Mouse (Mus musculus): ENCODE results near the gene Cct4. TPM values are rescaled to one million over a fixed set of nuclear protein-coding genes. Genes with fewer than 3 reads are reported as not detected.

Cct4 gene
- polyA plus RNA-seq, 1 experiment from 2014 or later: 361 TPM

DNA sequence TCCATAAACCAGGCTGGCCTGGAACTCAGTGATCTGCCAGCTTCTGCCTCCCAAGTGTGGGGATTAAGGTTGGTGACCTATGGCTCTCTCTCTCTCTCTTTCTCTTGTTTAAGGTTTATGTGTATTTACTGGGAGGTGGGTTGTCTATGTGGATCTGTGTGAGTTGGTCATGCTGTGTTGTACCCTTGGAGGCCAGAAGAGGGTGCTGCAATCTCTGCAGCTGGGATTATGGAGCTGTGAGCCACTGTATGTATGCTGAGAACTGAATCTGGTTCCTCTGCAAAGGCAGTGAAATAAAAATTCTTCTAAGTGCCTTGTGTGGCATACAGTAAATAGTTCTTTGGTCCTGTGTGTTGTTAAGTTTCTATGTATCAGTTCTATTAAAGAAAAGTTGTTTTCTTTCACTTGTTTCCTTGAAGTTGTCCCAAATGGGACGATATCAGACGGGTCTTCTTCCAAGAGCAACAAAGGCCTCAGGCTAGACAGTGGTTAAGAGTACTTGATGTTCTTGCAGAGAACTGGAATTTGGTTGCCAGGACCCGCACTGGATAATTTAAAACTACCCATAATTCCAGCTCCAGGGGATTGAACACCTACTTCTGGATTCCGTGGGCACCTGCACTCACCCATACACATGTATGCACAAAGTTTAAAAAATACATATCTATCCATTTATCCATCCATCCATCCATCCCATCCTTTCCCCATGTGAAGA, 23.4 kb downstream of the Cct4 start:
- H3K27ac ChIP-seq: no peak overlapping the region
- no peaks in the 10 kb centered on the region for H3K4me1 ChIP-seq
- H3K4me3 ChIP-seq (replicated peaks): no peak overlapping the region
- no peaks in the 10 kb centered on the region for H3K36me3 ChIP-seq (replicated peaks)
- no peaks in the 10 kb centered on the region for H3K9me3 ChIP-seq
- no peak overlapping the region for H3K9ac ChIP-seq
- no peaks in the 10 kb centered on the region; the same call in 1 of the 2 replicates for H3K27me3 ChIP-seq
- no peak overlapping the region for H3K4me2 ChIP-seq
- ATAC-seq (ENCODE audit: low FRiP score): no peak
- WGBS: 86% methylated on average over 4 of the region's 4 CpGs

DNA sequence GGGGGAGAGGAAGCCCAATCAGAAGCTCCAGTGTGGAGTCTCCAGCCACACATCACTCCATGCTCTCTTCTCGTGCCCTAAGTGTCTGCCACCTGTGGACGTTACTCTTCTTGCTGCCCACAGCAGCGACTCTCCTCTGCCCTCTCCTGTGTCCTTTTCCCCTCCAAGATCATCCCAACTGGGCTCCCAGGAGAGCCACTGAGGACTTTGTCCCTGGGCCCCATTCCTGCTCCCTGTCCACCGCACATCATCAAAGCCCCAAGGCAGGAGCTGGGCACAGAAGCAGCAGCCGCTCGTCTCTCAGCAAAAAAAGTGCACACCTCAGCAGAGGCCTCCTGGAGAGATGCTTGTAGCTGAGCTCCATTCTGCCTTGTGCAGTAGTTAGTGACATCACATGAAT, 24.7 kb downstream of the Cct4 start:
- 76% methylated on average over 6 of the region's 6 CpGs for WGBS
- Histone ChIP-seq H3K36me3 (replicated peaks) (no peaks in the 10 kb centered on the region), H3K27ac (no peak overlapping the region), H3K4me1 (no peaks in the 10 kb centered on the region), H3K27me3 (no peaks in the 10 kb centered on the region; the same call in 1 of the 2 replicates), H3K9ac (no peak overlapping the region), H3K4me2 (no peak overlapping the region), H3K4me3 (replicated peaks) (no peak overlapping the region), H3K9me3 (no peaks in the 10 kb centered on the region)
- no peak for ATAC-seq (ENCODE audit: low FRiP score)

DNA sequence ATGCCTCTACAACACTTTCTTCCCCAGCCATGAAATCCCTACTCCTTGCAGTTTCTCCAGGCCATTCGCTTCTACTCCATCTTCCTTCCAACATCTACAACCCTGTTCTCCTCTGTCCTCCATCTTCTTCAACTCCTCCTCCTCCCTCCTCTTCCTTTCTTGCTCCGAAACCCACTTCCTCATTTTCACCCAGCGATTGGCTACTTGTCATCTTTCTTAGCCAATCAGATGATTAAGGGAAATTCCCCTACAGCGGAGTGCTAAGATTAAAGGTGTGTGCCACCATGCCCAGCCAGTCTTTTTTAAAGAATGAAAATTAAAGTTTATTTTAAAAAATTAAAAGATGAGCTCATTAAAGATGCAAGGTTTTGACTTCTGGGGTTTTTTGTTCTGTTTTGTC, 27.6 kb downstream of the Cct4 start:
- 96% methylated on average over 4 of the region's 4 CpGs for WGBS

GRCm38 (mm10) chr11:23020116-23020770, 29.9 kb downstream of the Cct4 start:
- Histone ChIP-seq H3K27me3 (no peaks in the 10 kb centered on the region), H3K4me3 (replicated peaks) (no peak overlapping the region), H3K4me2 (no peak overlapping the region), H3K36me3 (replicated peaks) (no peaks in the 10 kb centered on the region), H3K9me3 (no peaks in the 10 kb centered on the region), H3K4me1 (no peaks in the 10 kb centered on the region), H3K27ac (no peak overlapping the region), H3K9ac (no peak overlapping the region)
- 69% methylated on average over 24 of the region's 24 CpGs for WGBS
- no peak for ATAC-seq (ENCODE audit: low FRiP score)

More for the DNA sequence above, 27.6 kb downstream of the Cct4 start:
- ATAC-seq (ENCODE audit: low FRiP score): no peak
- no peaks in the 10 kb centered on the region for H3K4me1 ChIP-seq
- H3K27ac ChIP-seq: no peak overlapping the region
- no peaks in the 10 kb centered on the region for H3K27me3 ChIP-seq
- H3K9me3 ChIP-seq: no peaks in the 10 kb centered on the region
- no peak overlapping the region for H3K9ac ChIP-seq
- H3K36me3 ChIP-seq (replicated peaks): no peaks in the 10 kb centered on the region
- no peak overlapping the region for H3K4me3 ChIP-seq (replicated peaks)
- no peak overlapping the region for H3K4me2 ChIP-seq

GRCm38 (mm10) chr11:23020841-23021240, 30.5 kb downstream of the Cct4 start:
- Histone ChIP-seq H3K9ac (no peak overlapping the region), H3K27me3 (no peaks in the 10 kb centered on the region), H3K4me2 (no peak overlapping the region), H3K9me3 (no peaks in the 10 kb centered on the region), H3K4me3 (replicated peaks) (no peak overlapping the region), H3K4me1 (no peaks in the 10 kb centered on the region), H3K36me3 (replicated peaks) (no peaks in the 10 kb centered on the region), H3K27ac (no peak overlapping the region)
- 93% methylated on average over 14 of the region's 14 CpGs for WGBS
- no peak for ATAC-seq (ENCODE audit: low FRiP score)

- Histone ChIP-seq H3K4me1 (no peaks in the 10 kb centered on the region), H3K36me3 (replicated peaks) (no peaks in the 10 kb centered on the region), H3K4me3 (replicated peaks) (no peak overlapping the region), H3K9me3 (no peaks in the 10 kb centered on the region), H3K9ac (no peak overlapping the region), H3K27ac (no peak overlapping the region), H3K4me2 (no peak overlapping the region), H3K27me3 (no peaks in the 10 kb centered on the region)
- 93% methylated on average over 2 of the region's 2 CpGs for WGBS
- ATAC-seq (ENCODE audit: low FRiP score): no peak
These were observed 32.8 kb downstream of the Cct4 start for GRCm38 (mm10) chr11:23023155-23023554.

DNA sequence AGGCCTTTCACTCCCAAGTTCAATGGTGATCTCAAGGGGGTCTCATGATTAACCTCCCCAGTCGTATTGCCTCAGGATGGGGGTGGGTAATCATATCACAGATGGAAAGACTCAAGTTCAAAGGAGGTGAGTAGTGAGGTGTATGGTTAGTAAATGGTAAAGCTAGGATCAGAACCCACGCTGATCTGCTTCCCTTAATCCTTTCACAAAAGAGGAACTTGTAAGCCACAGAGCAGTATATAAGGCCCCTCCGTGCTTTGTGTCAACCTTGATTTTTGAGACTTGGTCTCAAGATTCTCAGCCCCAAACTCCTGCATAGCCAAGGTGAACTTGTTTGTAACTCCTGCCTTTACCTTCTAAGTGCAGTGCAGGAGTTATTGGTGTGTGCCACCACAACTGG, 33.9 kb downstream of the Cct4 start:
- Histone ChIP-seq H3K4me2 (no peak overlapping the region), H3K27ac (no peak overlapping the region), H3K9ac (no peak overlapping the region), H3K4me1 (no peaks in the 10 kb centered on the region), H3K27me3 (no peaks in the 10 kb centered on the region), H3K4me3 (replicated peaks) (no peak overlapping the region), H3K36me3 (replicated peaks) (no peaks in the 10 kb centered on the region), H3K9me3 (no peaks in the 10 kb centered on the region)
- WGBS: 54% methylated on average over 3 of the region's 3 CpGs
- no peak for ATAC-seq (ENCODE audit: low FRiP score)

GRCm38 (mm10) chr11:23028957-23029356, 38.6 kb downstream of the Cct4 start:
- no peak overlapping the region for H3K4me3 ChIP-seq (replicated peaks)
- no peaks in the 10 kb centered on the region for H3K4me1 ChIP-seq
- H3K36me3 ChIP-seq (replicated peaks): no peaks in the 10 kb centered on the region
- no peaks in the 10 kb centered on the region for H3K27me3 ChIP-seq
- WGBS: 65% methylated on average over 3 of the region's 3 CpGs
- ATAC-seq (ENCODE audit: low FRiP score): no peak
- H3K9me3 ChIP-seq: no peaks in the 10 kb centered on the region
- no peak overlapping the region for H3K27ac ChIP-seq
- no peak overlapping the region for H3K9ac ChIP-seq
- H3K4me2 ChIP-seq: no peak overlapping the region

GRCm38 (mm10) chr11:23029399-23029798, 39.1 kb downstream of the Cct4 start:
- no peaks in the 10 kb centered on the region for H3K9me3 ChIP-seq
- no peaks in the 10 kb centered on the region for H3K27me3 ChIP-seq
- H3K27ac ChIP-seq: no peak overlapping the region
- no peak overlapping the region for H3K4me2 ChIP-seq
- no peaks in the 10 kb centered on the region for H3K36me3 ChIP-seq (replicated peaks)
- no peak overlapping the region for H3K9ac ChIP-seq
- H3K4me3 ChIP-seq (replicated peaks): no peak overlapping the region
- H3K4me1 ChIP-seq: no peaks in the 10 kb centered on the region
- WGBS: 86% methylated on average over 6 of the region's 6 CpGs
- no peak for ATAC-seq (ENCODE audit: low FRiP score)

DNA sequence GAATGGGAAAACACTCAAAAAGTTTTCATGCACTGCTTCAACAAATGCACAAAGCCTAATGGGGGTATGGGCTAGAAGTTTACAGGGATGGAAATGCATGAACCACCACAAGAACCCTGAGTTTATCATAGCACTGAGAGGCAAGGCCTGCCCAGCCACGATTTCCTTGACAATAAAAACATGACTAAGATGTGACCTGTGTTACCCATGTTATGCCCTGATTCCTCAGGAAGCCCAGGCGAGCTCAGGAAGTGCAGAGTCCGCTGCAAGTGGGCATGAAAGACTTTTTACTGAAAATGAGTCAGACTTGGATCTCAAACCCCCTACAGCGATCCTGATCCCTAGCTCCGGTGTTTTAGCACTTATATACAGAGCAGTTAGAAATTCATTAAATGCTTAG, 56.9 kb downstream of the Cct4 start:
- Histone ChIP-seq H3K9me3 (no peaks in the 10 kb centered on the region), H3K4me2 (no peak overlapping the region), H3K4me1 (peaks cover 11% of the 10 kb centered on the region), H3K27ac (no peak overlapping the region), H3K36me3 (replicated peaks) (no peaks in the 10 kb centered on the region), H3K27me3 (no peaks in the 10 kb centered on the region), H3K9ac (no peak overlapping the region), H3K4me3 (replicated peaks) (no peak overlapping the region)
- 68% methylated on average over 5 of the region's 5 CpGs for WGBS
- no peak for ATAC-seq (ENCODE audit: low FRiP score)

DNA sequence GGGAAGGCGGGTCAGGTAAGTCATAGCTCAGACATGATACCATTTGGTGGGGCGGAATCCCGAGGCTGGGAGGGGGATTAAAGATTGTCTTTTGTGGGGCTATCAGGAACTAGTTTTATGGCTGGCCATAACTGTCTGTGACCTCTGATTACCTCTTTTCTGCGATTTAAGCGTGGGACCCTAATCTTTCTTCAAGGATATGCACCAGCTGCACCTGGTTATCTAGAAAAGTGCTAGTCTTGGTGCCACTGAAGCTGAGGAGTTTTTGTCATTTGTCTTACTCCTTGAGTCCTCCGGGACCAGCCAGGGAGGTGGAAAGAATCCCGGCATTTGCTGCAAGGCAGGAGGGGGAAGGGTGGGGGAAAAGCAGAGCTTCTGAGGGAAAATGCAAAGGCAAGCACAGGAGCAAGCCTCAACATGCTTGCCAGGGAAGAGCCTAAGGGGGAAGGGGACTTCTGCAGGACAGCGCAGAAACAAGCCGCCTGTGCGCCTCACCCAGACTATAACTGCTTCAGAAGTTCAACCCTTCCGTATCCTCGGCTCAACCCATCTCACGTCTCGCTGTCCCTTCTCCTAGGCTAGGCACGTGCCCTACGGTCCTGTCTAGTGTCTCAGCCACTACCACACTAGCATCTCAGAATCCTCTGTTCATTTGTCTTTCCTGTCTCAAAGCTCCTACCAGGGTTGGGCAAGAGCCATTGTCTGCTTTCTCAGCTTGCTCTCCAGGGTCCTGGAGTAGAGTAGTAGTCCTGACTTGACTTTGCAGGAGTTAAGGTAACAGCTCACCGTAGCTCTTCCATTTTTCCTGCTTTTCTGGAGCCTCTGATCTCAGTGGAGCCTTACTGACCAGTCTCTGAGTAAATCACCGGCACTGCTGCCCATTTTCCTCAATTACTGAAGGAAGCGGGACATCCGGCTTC, 57.6 kb downstream of the Cct4 start:
- H3K4me3 ChIP-seq (replicated peaks): no peak overlapping the region
- H3K36me3 ChIP-seq (replicated peaks): no peaks in the 10 kb centered on the region
- H3K9ac ChIP-seq: no peak overlapping the region
- H3K27me3 ChIP-seq: no peaks in the 10 kb centered on the region
- 48% methylated on average over 20 of the region's 20 CpGs for WGBS
- H3K27ac ChIP-seq: no peak overlapping the region
- peak overlapping the region; percentile 15 for H3K4me2 ChIP-seq
- no peak for ATAC-seq (ENCODE audit: low FRiP score)
- peaks cover 11% of the 10 kb centered on the region for H3K4me1 ChIP-seq
- no peaks in the 10 kb centered on the region for H3K9me3 ChIP-seq

DNA sequence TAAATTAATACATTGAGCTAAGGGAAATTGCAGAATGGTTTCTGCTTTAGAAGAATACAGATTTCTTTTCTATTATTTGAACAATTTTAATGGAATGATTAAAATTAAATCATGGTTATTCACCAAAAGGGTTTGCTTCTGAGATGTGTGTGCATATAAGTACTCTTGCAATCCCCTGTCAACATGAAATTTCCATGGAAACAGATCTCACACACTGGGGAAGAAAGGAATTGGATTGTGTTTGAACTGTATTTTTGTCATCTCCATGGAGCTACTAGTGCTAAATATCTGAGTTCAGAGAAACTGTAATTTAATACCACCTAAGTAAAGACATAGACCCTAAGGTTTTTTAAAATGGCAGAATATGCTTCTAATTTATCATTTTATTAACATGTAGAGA, 59.3 kb downstream of the Cct4 start:
- Histone ChIP-seq H3K9me3 (no peaks in the 10 kb centered on the region), H3K27ac (no peak overlapping the region), H3K4me2 (no peak overlapping the region), H3K36me3 (replicated peaks) (no peaks in the 10 kb centered on the region), H3K4me1 (peaks cover 11% of the 10 kb centered on the region), H3K9ac (no peak overlapping the region), H3K4me3 (replicated peaks) (no peak overlapping the region), H3K27me3 (no peaks in the 10 kb centered on the region)
- ATAC-seq (ENCODE audit: low FRiP score): no peak

All from forebrain, embryonic 12.5 days (tissue).